Mouse (Mus musculus) liver, adult 2 months (tissue): ENCODE results near the gene Ccdc36.

Experiments
- CTCF ChIP-seq: fragments of 200-500 bp; IDR thresholded peaks from 2 replicates; pipeline ENCODE4 v1.5.1; 2011; ENCODE audit warnings: low read depth, low read length, control low read depth
- POLR2A ChIP-seq: fragments of 200-500 bp; IDR thresholded peaks from 2 replicates; pipeline ENCODE4 v1.6.1; 2011; ENCODE audit warnings: low read length, control low read depth; ENCODE audit not compliant: insufficient read depth; ENCODE audit errors: extremely low read depth

GRCm38 (mm10) chr9:108395427-108395826, 32.9 kb downstream of the Ccdc36 start:
- TF ChIP-seq POLR2A = no peak
- no peak for TF ChIP-seq CTCF
